Mouse (Mus musculus) liver, postnatal 0 days (tissue): ENCODE data around the gene Zfp169. TPM values are rescaled to one million over a fixed set of nuclear protein-coding genes. Genes with fewer than 3 reads are reported as not detected.
A peak's percentile ranks its signal among the peaks of the same experiment; 100 is the strongest.

ENCODE experiments used
- ATAC-seq: fragments of 200-750 bp; cut with Nextera tagmentation; 2 replicates; pipeline ENCODE4 v1.8.0; 2017; ENCODE audit warnings: mild to moderate bottlenecking, moderate library complexity
- DNase-seq: peaks from one replicate; pipeline ENCODE4 v3.0.0-alpha.2; 2016
- H3K27ac ChIP-seq: fragments of 300-500 bp; sonication (generic); 2 replicates; pipeline ENCODE4 v1.5.1; 2014; ENCODE audit warnings: antibody characterized with exemption, moderate library complexity, mild to moderate bottlenecking, low read depth
- H3K27me3 ChIP-seq: fragments of 300-500 bp; sonication (generic); 2 replicates; pipeline ENCODE4 v1.6.1; 2014; ENCODE audit warnings: low read length, control low read depth, mixed read lengths; ENCODE audit not compliant: insufficient read depth
- H3K36me3 ChIP-seq: fragments of 300-500 bp; sonication (generic); replicated peaks from 2 replicates; pipeline ENCODE4 v1.6.1; 2014; ENCODE audit warnings: mild to moderate bottlenecking, control low read depth, low read length, moderate library complexity, mixed read lengths; ENCODE audit not compliant: insufficient read depth
- H3K4me1 ChIP-seq: fragments of 300-500 bp; sonication (generic); 2 replicates; pipeline ENCODE4 v1.6.1; 2014; ENCODE audit warnings: antibody characterized with exemption, mild to moderate bottlenecking, control low read depth; ENCODE audit not compliant: insufficient read depth
- H3K4me2 ChIP-seq: fragments of 300-500 bp; sonication (generic); 2 replicates; pipeline ENCODE4 v1.6.1; 2014; ENCODE audit warnings: low read depth, mild to moderate bottlenecking, low read length, moderate library complexity, mixed read lengths
- H3K4me3 ChIP-seq: fragments of 300-500 bp; sonication (generic); 2 replicates; pipeline ENCODE4 v1.5.1; 2014; ENCODE audit warnings: low read depth, low read length
- H3K9ac ChIP-seq: fragments of 300-500 bp; sonication (generic); replicated peaks from 2 replicates; pipeline ENCODE4 v1.6.1; 2014; ENCODE audit warnings: mild to moderate bottlenecking, moderate library complexity
- H3K9me3 ChIP-seq: fragments of 300-500 bp; sonication (generic); 2 replicates; pipeline ENCODE4 v1.6.1; 2016; ENCODE audit warnings: mild to moderate bottlenecking, control low read depth, low read length, mixed read lengths
- CTCF ChIP-seq: sonication (generic); IDR thresholded peaks from 2 replicates; pipeline ENCODE4 v1.5.1; 2016; ENCODE audit warnings: antibody characterized with exemption, low read depth
- EP300 ChIP-seq: IDR thresholded peaks from 2 replicates; pipeline ENCODE4 v1.6.1; 2016; ENCODE audit warnings: antibody characterized with exemption, low read depth, mild to moderate bottlenecking
- WGBS: fragments of 180-500 bp; shearing (Covaris S2); extraction: QIAGEN DNeasy Blood & Tissue Kit; methylation state at CpG from one replicate; pipeline ENCODE4 v1.1.7; 2014; ENCODE audit not compliant: insufficient replicate concordance; 5-methylcytosine and 5-hydroxymethylcytosine counted together
- polyA plus RNA-seq: library from polyadenylated mRNA; unstranded; fragments of >200 nt; fragmentation: Nextera tagmentation; extraction: Ambion mirVana; gene quantifications from 2 replicates; pipeline ENCODE4 v1.2.1, GENCODE M21; 2015

Zfp169 gene
- polyA plus RNA-seq, 1 experiment from 2014 or later, result 0.56 TPM

GRCm38 (mm10) chr13:48544867-48545266 is 31.6 kb upstream of the Zfp169 start:
- WGBS, result 35% methylated on average over 4 of the region's 4 CpGs
- H3K36me3 ChIP-seq, result no peaks in the 10 kb centered on the region
- ATAC-seq, result no peak
- H3K4me2 ChIP-seq, result peak overlapping the region; percentile 75
- H3K4me1 ChIP-seq, result peaks cover 21% of the 10 kb centered on the region
- no peak for TF ChIP-seq CTCF
- no peak for TF ChIP-seq EP300
- H3K9me3 ChIP-seq, result no peaks in the 10 kb centered on the region
- peak overlapping the region; percentile 98 for H3K27ac ChIP-seq
- DNase-seq, result no peak
- peak overlapping the region; percentile 84 for H3K4me3 ChIP-seq
- peak overlapping the region; percentile 91 for H3K9ac ChIP-seq
- no peaks in the 10 kb centered on the region for H3K27me3 ChIP-seq

- no peaks in the 10 kb centered on the region for H3K36me3 ChIP-seq
- ATAC-seq, result no peak
- no peaks in the 10 kb centered on the region for H3K27me3 ChIP-seq
- H3K27ac ChIP-seq, result 0 out of 2 replicates have a peak overlapping the region, but pooled peaks have one; percentile 31
- H3K4me2 ChIP-seq, result peak overlapping the region; percentile 75
- H3K9ac ChIP-seq, result 0 out of 2 replicates have a peak overlapping the region, but pooled peaks have one; percentile 11
- no peak for TF ChIP-seq EP300
- TF ChIP-seq CTCF, result no peak
- no peak for DNase-seq
- no peaks in the 10 kb centered on the region for H3K9me3 ChIP-seq
- peaks cover 21% of the 10 kb centered on the region for H3K4me1 ChIP-seq
- H3K4me3 ChIP-seq, result peak overlapping the region; percentile 84
These were observed 31.1 kb upstream of the Zfp169 start for GRCm38 (mm10) chr13:48544391-48544790.

DNA sequence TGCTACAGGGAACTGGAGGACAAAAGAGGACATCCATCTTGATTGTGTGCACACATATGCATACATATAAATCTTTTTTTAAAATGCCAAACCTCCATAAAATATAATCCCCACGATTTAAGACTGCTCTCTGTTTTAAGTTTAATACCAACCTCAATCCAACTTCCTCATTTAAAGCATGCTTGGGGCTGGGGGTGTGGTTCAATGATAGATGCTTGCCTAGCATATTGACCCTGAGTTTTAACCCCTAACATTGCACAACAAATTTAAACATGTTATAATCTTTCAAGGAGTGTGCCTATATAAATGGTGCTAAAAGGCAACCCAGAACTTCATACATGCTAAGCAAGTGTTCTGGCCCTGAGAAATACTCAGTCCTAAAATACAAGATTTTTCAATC is 27.2 kb upstream of the Zfp169 start:
- H3K4me2 ChIP-seq, result peak overlapping the region; percentile 31
- no peak for TF ChIP-seq CTCF
- TF ChIP-seq EP300, result no peak
- H3K4me3 ChIP-seq, result no peak overlapping the region
- WGBS, result 23% methylated on average over 1 of the region's 1 CpGs
- H3K27ac ChIP-seq, result 0 out of 2 replicates have a peak overlapping the region, but pooled peaks have one; percentile 0
- no peaks in the 10 kb centered on the region for H3K27me3 ChIP-seq
- H3K4me1 ChIP-seq, result peaks cover 17% of the 10 kb centered on the region
- no peaks in the 10 kb centered on the region for H3K9me3 ChIP-seq
- DNase-seq (no peak), ATAC-seq (no peak)
- H3K9ac ChIP-seq, result no peak overlapping the region
- peaks cover 17% of the 10 kb centered on the region for H3K36me3 ChIP-seq

GRCm38 (mm10) chr13:48533441-48533840 is 20.2 kb upstream of the Zfp169 start:
- Histone ChIP-seq H3K4me3 (no peak overlapping the region), H3K4me1 (no peaks in the 10 kb centered on the region), H3K4me2 (no peak overlapping the region), H3K36me3 (peaks cover 25% of the 10 kb centered on the region), H3K9me3 (no peaks in the 10 kb centered on the region), H3K9ac (no peak overlapping the region), H3K27me3 (no peaks in the 10 kb centered on the region), H3K27ac (no peak overlapping the region)
- WGBS, result 86% methylated on average over 5 of the region's 5 CpGs
- no peak for DNase-seq
- ATAC-seq, result peak; percentile 27; the same call in 1 of the 2 replicates
- TF ChIP-seq CTCF (no peak), EP300 (no peak)

GRCm38 (mm10) chr13:48531448-48531847 is 18.2 kb upstream of the Zfp169 start:
- H3K27me3 ChIP-seq, result no peaks in the 10 kb centered on the region
- H3K9ac ChIP-seq, result no peak overlapping the region
- no peaks in the 10 kb centered on the region for H3K4me1 ChIP-seq
- no peak overlapping the region for H3K4me3 ChIP-seq
- ATAC-seq (no peak), DNase-seq (no peak)
- H3K9me3 ChIP-seq, result no peaks in the 10 kb centered on the region
- H3K4me2 ChIP-seq, result no peak overlapping the region
- TF ChIP-seq EP300, result no peak
- no peak for TF ChIP-seq CTCF
- 67% methylated on average over 2 of the region's 2 CpGs for WGBS
- H3K36me3 ChIP-seq, result peaks cover 10% of the 10 kb centered on the region
- no peak overlapping the region for H3K27ac ChIP-seq

DNA sequence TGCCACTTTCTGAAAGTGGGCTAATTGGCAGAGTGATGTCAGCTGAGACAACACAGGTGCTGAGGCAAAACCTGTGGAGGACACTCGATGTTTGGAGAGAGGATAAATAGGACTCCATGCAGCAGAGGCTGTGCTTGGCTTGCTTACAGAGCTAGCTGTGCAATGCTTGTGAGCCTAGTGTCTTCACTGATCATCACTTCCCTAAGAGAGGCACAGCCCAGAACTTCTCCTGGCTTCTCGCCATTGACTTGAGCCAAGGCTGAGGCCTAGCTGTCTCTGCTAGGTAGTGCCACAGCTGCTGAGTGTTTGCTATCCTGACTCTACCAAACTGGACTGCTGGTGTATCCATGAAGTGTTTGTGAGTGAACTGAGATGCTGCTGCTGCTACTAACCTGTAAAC is 17.4 kb upstream of the Zfp169 start:
- Histone ChIP-seq H3K36me3 (peaks cover 8% of the 10 kb centered on the region; the same call in 1 of the 2 replicates), H3K4me1 (no peaks in the 10 kb centered on the region), H3K4me2 (no peak overlapping the region), H3K9ac (no peak overlapping the region), H3K27me3 (no peaks in the 10 kb centered on the region), H3K27ac (no peak overlapping the region), H3K4me3 (no peak overlapping the region), H3K9me3 (no peaks in the 10 kb centered on the region)
- TF ChIP-seq EP300, result no peak
- ATAC-seq (no peak), DNase-seq (peak; percentile 30)
- 50% methylated on average over 2 of the region's 2 CpGs for WGBS

DNA sequence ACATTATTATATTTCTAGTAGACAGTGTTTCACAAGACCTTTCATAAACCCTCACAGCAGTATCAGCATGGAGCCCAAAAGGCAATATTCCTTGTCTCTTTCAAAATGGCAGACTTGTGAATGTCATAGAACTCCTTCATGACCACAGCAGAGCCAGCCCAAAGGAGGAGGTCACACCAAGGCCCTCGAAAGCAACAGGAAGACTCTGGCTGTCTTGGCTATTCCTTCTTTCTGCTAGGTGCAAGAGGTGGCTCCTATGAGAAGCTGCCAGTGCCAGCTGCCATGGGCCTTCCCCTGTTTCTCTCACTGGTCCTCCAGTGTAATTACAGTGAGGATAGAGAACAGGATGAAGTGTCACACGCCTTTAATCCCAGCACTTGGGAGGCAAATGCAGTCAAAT is 15.8 kb upstream of the Zfp169 start:
- WGBS, result 35% methylated on average over 2 of the region's 2 CpGs
- DNase-seq (no peak), ATAC-seq (no peak)
- H3K4me2 ChIP-seq, result no peak overlapping the region
- no peaks in the 10 kb centered on the region for H3K36me3 ChIP-seq
- H3K9me3 ChIP-seq, result no peaks in the 10 kb centered on the region
- H3K9ac ChIP-seq, result no peak overlapping the region
- no peak overlapping the region for H3K4me3 ChIP-seq
- H3K27me3 ChIP-seq, result no peaks in the 10 kb centered on the region
- TF ChIP-seq CTCF (no peak), EP300 (no peak)
- H3K27ac ChIP-seq, result no peak overlapping the region
- no peaks in the 10 kb centered on the region for H3K4me1 ChIP-seq
